Mouse (Mus musculus) granulocyte monocyte progenitor cell, adult 5-6 weeks (primary cell): ENCODE measurements around the gene Mfsd11. TPM values are rescaled to one million over a fixed set of nuclear protein-coding genes. Genes with fewer than 3 reads are reported as not detected.
"Not testable (repeated sequence)": the region's sequence is repeated elsewhere in the genome, so short reads cannot be mapped to it uniquely, and the experiment has no call there.

Experiments
- ATAC-seq: replicated peaks from 2 replicates; pipeline ENCODE4 v1.8.0; 2016; ENCODE audit warnings: mild to moderate bottlenecking, moderate TSS enrichment, inconsistent platforms; ENCODE audit not compliant: poor library complexity, severe bottlenecking
- total RNA-seq, 2 experiments: library from RNA; stranded (forward) in 1 of 2; stranded (reverse) in 1 of 2; fragments of 200-712, 200-1000 nt in 1 of 2; fragments of >200 nt in 1 of 2; fragmentation: Nextera tagmentation in 1 of 2; gene quantifications; 2 replicates each; pipeline ENCODE4 v1.2.3; 2014 to 2017

Gene Mfsd11
- total RNA-seq, 2 experiments from 2014 or later = 9.4 to 16.0 TPM

DNA sequence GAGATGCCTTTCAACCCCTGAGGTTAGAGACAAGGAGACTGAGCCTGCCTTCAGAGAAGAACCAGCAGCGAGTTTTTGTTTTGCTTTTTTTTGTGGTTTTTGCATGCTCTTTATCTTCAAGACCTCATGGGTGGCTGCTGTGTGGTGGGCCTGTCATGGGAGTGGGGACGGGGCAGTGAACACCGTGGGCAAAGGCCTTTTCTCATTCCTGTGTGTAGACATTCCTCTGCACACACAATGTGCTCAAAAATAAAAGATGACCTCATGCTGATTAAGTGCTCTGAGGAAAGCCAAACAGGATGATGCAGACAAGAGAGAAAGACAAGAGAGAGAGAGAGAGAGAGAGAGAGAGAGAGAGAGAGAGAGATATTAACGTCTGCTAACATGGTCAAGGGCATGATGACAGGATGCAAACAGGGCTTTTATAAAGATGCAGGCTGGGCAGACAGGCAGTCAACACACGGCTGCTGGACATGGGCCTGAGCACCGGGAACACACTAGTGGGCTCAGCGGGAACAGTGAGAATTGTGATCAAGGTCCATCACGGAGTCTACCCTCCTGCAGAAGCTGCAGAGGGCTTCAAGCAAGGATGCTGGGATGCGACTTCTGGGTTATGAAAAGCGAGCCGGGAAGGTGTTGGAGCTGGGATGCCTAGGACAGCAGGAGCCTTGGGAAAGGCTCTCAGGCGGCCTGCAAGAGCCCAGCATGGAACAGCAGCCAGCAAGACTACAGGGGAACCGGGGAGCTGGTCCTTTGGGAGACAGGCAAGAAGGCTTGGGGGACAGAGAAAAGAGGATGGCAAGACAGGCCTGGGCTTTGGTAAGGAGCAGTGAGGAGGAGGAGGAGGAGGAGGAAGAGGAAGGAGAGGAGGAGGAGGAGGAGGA lies 30.9 kb upstream of the Mfsd11 start:
- no peak for ATAC-seq

DNA sequence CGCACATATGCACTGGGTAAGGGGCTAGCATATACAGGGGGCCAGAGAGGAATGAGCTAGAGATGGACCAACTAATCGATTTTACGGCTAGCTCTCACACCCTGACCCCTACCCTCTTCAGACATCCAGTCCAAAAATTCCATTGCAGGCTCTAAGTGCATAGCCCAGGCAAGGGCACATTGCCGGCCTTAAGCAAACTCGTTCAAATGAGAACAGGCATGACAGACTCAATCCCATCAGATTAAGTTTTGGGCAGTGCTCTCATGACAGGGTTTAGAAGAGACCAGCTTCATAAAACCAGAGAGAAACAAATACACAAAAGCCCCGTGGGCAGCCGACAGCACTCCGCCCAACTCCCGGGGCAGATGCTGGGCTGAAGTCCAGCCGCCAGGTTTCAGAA lies 30.0 kb upstream of the Mfsd11 start:
- no peak for ATAC-seq

DNA sequence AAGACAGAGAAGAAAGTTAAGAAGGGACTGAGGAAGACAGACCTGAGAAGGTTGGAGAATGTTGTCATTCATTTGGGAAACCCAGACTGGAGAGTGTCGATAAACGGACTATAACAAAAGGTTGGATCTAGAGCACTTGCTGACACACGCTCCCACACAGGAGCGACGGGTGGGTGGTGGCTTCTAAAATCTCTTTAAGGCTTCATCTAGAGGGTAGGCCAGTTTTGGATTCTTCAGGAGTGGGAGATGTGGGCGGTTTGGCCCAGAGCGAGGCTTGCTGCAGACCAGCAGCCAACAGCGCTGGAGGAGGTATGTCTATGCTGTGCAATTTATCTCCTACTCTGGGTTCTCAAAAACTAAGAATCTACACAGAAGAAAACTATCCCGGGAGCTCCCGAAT lies 29.6 kb upstream of the Mfsd11 start:
- no peak for ATAC-seq

DNA sequence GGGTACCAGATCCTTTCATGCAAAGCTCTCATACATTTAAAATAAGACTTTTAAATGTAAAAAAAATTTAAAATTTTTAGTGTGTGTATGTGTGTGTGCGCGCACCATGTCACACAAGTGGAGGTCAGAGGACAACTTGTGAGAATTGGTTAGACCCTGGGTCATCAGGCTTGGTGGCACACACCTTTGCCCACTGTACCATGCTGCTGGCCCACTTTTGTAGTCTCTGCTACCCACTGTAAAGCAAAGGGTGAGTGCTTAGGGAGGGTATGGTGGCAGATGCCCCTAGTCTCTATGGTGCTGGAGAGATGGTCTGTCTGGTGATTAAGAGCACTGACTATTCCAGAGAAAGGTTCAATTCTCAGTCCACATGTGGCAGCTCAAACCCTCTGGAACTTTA lies 29.0 kb upstream of the Mfsd11 start:
- ATAC-seq = no peak

DNA sequence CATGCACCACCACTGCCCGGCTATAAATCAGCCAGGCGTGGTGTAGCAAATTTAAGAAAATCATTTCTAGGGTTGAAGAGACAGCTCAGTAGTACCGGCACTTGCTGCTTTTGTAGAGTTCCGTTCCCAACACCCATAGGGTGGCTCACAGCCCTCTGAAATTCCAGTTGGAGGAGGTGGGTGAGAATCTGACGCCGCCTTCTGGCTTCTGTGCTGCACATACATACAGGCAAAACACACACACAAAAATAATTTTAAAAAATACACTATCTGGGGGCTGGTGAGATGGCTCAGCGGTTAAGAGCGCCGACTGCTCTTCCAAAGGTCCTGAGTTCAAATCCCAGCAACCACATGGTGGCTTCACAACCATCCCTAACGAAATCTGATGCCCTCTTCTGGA lies 28.4 kb upstream of the Mfsd11 start:
- ATAC-seq = not testable (repeated sequence)

DNA sequence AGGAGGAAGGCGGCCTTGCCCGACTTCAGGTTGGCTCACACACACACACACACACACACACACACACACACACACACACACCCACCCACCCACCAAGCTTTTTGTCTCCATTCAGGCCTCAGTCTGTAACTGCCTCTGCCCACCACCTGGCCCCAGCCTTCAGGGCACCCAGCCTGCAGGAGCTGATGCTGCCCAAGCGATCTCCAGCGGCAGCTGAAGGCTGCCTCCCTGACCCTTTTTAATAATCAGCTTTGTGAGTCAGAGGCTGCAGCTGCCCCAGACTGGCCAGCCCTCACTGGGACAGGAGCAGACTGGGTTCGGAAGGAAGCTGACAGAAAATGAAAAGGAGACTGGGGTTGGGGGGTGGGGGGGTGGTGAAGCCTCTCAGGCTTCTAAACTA lies 27.0 kb upstream of the Mfsd11 start:
- no peak for ATAC-seq

DNA sequence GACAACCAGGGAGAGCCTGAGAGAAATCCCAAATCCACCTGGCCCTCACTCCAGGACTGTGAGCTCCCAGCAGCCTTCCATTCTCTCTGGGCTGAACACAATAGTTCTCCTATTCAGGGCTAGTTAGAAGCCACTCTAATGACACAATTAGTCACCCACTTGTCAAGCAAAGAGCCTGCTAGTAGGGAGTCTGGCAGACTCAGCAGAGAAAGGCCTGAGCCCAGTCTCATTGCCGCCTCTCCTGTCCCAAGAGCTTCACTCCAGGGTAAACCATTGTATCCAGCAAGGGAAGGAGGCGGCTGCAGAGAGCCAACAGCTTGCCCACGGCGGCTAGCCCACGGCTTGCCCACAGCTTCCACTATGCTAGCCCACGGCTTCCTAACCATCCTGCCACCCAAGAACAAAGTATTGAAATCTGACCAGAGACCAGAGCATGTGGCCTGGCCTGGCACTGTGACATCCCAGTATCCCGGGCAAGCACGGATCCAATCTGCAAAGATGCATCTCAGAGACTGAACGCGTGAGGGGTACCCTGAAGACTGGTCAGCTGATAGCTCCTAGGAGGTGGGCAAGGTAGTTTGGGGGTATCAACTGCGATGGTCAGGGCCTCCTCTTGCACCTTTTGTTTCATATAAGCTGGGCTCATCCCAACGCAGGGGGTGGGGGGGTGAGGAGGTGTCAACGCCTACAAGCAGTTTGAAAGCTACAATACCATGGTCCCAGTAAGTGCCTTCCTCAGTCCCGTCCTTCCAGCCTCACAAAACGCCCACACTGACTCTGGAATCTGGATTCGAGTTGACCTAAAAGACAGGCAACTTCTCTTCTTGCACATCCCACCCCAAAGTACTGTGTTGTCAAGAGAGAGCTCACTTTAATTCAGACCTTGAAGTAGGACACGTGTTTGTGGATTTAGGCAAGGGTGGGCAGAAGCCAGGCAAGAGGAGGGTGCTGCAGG lies 25.4 kb upstream of the Mfsd11 start:
- ATAC-seq = no peak

DNA sequence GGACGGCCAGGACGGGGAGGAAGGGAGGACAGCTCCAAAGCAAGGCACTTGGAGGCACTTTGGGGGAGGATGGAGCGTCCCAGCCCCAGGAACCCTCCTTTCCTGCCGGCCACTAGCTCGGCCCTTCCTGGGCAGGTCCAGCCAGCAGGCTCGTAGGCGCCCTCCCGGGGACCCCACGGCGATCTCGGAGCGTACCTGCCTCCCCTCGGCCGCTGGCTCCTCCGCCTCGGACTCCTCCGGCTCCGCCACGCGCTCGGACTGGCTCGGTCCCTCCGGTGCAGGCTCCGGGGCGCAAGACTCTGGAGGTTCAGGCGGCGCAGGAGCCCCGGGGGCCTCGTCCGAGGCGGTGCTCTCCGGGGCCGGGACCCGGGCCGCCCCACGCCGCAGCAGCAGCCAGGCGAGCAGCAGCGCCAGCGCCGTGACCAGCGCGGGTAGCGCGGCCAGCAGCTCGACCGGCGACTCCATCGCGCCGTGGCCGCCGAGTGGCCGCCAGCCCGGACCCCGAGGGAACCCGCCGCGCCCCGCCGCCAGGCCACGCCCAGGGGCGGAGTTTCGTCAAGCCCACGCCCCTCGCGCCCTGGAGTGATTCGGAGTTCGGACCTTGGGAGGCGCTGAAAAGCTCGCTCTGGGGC lies 24.6 kb upstream of the Mfsd11 start, which contains the start of gene Mxra7:
Mxra7 (minus strand) TSS at position 513 of the 632 bp plus-strand sequence.
- ATAC-seq = peak; percentile 77

DNA sequence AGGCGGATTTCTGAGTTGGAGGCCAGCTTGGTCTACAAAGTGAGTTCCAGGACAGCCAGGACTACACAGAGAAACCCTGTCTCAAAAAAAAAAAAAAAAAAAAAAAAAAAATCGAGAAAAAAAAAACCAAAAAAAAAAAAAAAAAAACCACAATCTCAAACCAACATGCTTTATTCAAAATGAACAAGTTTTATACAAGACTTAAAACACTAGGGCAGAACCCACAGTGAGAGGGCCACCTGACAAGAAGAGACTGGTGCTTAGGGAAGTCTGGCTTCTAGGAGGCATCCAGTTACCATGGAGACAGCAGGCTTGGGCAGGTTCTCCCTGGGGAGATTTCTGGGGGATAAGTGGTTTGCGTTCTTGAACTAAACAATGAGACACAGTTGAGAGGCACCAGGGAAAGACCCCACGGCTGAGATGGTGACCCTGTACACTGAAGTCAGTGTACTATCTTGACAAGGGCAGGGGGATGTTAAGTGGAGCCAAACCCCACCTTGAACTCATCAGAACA lies 20.0 kb upstream of the Mfsd11 start:
- no peak for ATAC-seq

DNA sequence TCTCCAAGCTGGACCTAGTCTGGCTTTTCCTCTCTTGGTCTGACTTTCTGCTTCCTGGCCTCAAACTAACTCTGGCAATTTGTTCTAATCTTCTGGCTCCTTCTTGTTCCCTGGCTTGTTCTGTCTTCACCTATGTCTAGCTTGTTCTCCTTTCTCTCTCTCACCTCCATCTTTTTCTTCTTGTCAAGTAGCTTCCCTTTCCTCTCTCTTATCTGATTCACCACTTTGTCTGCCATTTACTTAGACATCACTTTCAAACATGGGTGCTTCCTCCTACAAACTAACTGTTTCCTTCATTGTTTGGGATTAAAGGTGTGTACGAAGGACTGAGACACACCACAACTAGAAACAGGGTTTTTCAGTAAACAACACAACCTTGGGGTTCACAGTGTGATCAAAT lies 17.3 kb upstream of the Mfsd11 start:
- no peak for ATAC-seq

DNA sequence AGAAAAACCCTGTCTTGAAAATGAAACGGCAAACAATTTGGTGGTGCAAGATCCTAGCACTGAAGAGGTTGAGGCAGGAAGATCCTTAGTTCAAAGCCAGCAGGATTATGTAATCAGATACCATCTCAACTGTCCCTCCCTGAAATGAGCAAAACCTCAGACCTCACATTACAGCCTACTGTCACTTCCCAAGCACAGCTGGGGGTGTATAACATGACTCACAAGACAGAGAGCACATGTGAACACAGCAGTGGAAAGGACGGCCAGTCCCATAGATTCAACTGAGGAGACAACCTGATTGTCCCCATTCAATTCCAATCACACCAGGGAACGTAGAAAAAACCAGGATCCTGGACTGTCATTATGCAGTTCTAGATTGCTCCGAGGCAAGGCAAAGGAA lies 16.0 kb upstream of the Mfsd11 start:
- peak; percentile 89 for ATAC-seq

DNA sequence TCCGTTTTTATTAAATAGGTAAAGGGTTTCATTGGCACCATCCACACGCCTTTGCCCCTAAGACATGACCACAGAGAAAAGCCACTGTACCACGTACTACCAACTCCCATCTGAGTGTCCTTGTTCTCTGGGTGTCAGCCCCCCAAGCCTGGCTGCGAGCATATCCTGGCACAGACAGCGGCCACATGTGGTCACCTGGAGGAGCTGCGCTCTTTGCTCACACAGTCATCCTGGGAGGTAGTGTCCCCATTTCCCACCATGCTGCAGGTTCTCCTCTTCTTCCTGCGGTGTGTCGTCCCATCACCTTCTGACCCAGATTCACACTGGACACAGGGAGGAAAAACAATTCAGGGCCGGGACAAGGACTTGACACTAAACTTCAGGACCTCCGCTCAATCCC lies 14.8 kb upstream of the Mfsd11 start:
- no peak for ATAC-seq

DNA sequence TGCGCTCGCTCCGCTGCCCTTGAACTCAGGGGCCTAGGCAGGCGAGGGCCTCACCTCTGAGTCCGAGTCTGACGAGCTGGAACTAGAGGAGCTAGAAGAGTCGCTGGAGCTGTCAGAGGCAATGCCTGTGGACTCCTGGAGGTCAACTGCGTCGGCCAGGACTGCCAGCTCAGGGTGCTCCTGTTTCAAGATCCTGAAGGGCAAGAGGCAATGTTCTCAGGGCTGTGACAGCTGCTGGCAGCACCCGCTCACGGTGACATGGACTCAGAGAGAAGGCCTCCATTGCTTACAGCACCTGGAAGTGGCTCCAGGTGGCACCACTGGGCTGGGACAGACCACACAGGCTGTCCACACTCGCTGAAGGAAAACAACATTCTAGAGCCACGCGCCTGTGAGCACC lies 13.3 kb upstream of the Mfsd11 start:
- no peak for ATAC-seq

DNA sequence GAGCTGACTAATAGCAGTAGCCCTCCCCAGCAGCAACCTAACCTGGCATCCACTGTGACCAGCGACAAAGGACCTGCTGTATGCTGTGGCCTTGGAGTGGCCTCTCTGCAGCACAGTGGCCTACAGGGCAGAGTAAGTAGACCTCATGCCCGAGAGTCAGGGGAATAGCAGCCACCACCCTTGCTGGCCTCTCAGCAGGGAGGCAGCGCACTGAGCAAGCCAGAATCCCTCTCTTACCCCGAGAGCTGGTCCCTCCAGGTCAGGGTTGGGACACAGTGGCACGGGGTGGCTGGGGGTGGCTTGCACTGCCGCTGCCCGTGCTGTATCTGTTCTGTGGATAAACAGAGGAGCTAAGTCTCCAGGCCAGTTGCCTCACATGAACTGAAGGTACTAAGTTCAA lies 12.6 kb upstream of the Mfsd11 start:
- ATAC-seq = no peak

DNA sequence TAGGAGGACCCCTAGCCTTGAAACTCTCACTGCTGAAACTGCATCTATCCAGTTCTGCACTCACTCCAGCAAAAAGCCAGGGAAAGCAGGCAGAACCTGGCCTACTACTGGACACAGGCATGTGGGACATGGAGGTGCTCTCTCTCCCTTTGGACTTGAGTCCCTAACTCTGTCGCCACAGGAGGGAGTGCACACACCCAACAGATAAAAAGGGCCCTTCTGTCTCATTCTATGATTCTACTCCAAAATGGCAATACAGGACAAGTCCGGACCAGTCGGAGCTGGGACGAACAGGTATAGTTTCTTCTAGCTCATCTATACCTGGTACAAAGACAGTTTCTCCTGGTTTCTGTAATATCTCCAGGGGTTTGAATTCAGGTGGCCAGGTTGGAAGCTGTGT lies 11.5 kb upstream of the Mfsd11 start:
- no peak for ATAC-seq

DNA sequence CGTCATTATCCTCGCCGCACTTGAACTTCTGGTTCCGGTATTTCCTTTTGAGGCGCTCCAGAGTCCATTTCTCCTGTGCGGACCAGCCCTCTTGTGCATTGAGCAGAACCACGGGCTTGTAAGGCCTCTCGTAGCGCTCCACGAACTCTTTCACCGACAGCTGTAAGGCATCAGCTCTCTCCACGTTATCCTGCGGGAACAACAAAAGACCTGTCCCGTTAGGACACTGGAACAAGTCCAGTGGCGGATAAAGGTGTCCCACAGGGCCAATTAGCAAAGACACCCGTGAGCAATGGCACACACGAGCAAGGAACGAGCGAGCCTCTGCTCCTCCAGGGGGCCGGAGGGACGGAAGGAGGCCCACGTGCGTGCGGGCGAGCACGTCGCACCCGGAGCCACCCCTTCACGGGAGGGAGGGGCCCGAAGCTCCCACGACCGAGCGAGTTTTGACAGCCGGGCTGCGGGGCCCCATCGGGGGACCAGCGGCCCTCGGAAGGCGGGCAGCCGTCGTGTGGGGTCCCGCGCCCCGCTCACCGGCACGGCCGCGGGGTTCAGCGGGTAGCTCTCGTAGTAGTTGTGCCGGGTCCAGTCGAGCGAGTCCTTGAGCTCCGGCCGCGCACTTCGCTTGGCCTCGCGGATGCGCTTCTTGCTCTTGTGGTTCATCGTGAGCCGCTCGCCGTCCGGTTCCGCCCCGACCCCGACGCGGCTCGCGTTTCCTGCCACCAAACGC lies 9.5 kb upstream of the Mfsd11 start:
- peak; percentile 31 for ATAC-seq

DNA sequence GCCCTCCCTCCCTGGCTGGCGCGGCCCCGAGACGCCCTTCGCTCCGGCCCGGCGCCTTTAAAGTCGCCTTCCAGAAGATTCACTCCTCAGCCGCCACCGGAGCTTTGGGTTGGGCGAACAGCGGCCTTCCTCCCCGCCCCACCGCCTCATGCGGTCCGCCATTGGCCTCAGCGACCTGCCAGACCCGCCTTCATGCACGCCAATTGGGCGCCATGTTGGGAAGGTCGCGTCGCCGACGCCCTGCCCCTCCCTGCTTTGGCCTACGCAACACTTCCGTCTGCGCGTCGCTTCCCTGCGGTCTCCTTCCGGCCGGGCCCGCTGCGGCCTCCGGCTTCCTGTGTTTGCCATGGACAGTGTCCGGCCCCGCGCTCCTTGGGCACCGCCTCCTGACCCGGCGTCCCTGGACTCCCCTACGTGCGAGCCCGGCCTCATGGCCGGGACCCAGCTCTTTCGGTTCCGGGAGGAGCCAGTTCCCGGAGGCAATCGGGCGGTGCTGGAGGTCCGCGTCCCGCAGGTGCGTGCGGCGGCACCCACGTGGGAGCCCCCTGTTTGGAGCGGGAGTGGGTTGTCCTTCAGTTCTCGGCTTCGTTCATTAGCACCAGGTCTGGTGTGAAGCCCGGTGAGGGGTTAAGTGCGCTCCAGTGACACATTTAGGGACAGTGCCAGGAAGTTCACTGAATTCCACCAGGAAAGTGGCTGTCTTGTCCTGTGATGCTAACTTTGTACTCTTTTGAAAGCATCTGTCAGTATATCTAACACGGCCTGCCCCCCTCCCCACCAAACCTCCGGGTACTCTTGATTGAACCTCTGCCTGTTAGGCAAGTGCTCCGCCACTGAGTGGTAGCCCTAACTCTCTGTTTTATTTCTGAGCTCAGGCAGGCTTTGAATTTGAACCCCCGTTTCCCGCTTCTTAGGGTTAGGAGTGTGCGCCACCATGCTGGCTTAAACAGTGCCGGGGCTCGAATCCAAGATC lies 8.7 kb upstream of the Mfsd11 start, which contains the start of the genes Mettl23 and Jmjd6:
Mettl23 (plus strand) TSS at position 18 of the 973 bp plus-strand sequence.
Jmjd6 (minus strand) TSS at position 189 of the 973 bp plus-strand sequence.
- peak; percentile 81 for ATAC-seq

DNA sequence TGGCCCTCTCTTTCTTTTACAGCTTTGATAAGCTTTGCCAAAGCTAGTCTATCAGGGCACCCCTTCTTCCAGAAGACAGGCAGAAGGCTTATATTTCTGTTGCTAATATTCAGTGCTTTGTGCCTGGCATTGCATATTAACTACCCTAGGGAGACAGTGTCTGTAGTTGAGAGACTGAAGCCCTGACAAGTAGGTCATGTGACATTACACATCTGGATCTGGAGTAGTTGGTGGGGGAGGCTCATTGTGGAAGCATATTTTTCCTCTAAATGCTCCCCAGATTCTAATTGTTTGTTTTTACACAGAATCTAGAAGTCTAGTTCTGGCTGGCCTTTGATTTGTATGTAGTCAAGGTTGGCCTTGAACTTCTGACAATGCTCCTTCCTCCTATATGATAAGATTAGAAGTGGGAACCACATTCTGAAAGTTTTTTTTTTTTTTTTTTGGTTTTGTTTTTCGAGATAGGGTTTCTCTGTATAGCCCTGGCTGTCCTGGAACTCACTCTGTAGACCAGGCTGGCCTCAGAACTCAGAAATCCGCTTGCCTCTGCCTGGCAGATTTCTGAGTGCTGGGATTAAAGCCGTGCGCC lies 5.6 kb upstream of the Mfsd11 start:
- ATAC-seq = no peak
